Mouse (Mus musculus): ENCODE data around the gene Arhgef7. TPM values are rescaled to one million over a fixed set of nuclear protein-coding genes. Genes with fewer than 3 reads are reported as not detected.

Arhgef7 gene
- polyA plus RNA-seq, 1 experiment from 2014 or later = 24.0 TPM

GRCm38 (mm10) chr8:11815206-11815605 lies 87.7 kb downstream of the Arhgef7 start:
- H3K27me3 ChIP-seq (replicated peaks; ENCODE audit: control insufficient read depth, insufficient read depth, low read length) = no peaks in the 10 kb centered on the region
- H3K9ac ChIP-seq (ENCODE audit: low read depth, low read length) = no peak overlapping the region
- no peak overlapping the region for H3K27ac ChIP-seq (ENCODE audit: low read length)
- H3K9me3 ChIP-seq (ENCODE audit: control insufficient read depth, low read length) = no peaks in the 10 kb centered on the region
- no peak for ATAC-seq
- H3K4me1 ChIP-seq (ENCODE audit: control insufficient read depth, insufficient read depth, low read length) = no peaks in the 10 kb centered on the region; the same call in 1 of the 2 replicates
- H3K36me3 ChIP-seq (ENCODE audit: control insufficient read depth, insufficient read depth, low read length) = peaks cover 20% of the 10 kb centered on the region
- no peak overlapping the region for H3K4me3 ChIP-seq (ENCODE audit: low read length)
- H3K4me2 ChIP-seq (ENCODE audit: low read depth, low read length) = no peak overlapping the region
- WGBS = 81% methylated on average over 7 of the region's 7 CpGs

GRCm38 (mm10) chr8:11820136-11820535 lies 92.6 kb downstream of the Arhgef7 start:
- WGBS = 87% methylated on average over 5 of the region's 5 CpGs
- Histone ChIP-seq H3K4me1 (ENCODE audit: control insufficient read depth, insufficient read depth, low read length) (no peaks in the 10 kb centered on the region), H3K4me2 (ENCODE audit: low read depth, low read length) (no peak overlapping the region), H3K4me3 (ENCODE audit: low read length) (no peak overlapping the region), H3K36me3 (ENCODE audit: control insufficient read depth, insufficient read depth, low read length) (peaks cover 17% of the 10 kb centered on the region), H3K27ac (ENCODE audit: low read length) (no peak overlapping the region), H3K9me3 (ENCODE audit: control insufficient read depth, low read length) (no peaks in the 10 kb centered on the region), H3K9ac (ENCODE audit: low read depth, low read length) (no peak overlapping the region), H3K27me3 (replicated peaks; ENCODE audit: control insufficient read depth, insufficient read depth, low read length) (no peaks in the 10 kb centered on the region)
- no peak for ATAC-seq

- ATAC-seq = no peak
- WGBS = 90% methylated on average over 5 of the region's 5 CpGs
- no peak overlapping the region for H3K27ac ChIP-seq (ENCODE audit: low read length)
- no peaks in the 10 kb centered on the region for H3K4me1 ChIP-seq (ENCODE audit: control insufficient read depth, insufficient read depth, low read length)
- peaks cover 14% of the 10 kb centered on the region; the same call in 1 of the 2 replicates for H3K36me3 ChIP-seq (ENCODE audit: control insufficient read depth, insufficient read depth, low read length)
- no peak overlapping the region for H3K4me2 ChIP-seq (ENCODE audit: low read depth, low read length)
- H3K27me3 ChIP-seq (replicated peaks; ENCODE audit: control insufficient read depth, insufficient read depth, low read length) = no peaks in the 10 kb centered on the region
- H3K9ac ChIP-seq (ENCODE audit: low read depth, low read length) = no peak overlapping the region
- no peaks in the 10 kb centered on the region for H3K9me3 ChIP-seq (ENCODE audit: control insufficient read depth, low read length)
- no peak overlapping the region for H3K4me3 ChIP-seq (ENCODE audit: low read length)
Measured at GRCm38 (mm10) chr8:11820568-11820967, 93.0 kb downstream of the Arhgef7 start.

- no peaks in the 10 kb centered on the region for H3K27me3 ChIP-seq (replicated peaks; ENCODE audit: control insufficient read depth, insufficient read depth, low read length)
- peaks cover 8% of the 10 kb centered on the region; the same call in 1 of the 2 replicates for H3K36me3 ChIP-seq (ENCODE audit: control insufficient read depth, insufficient read depth, low read length)
- no peak overlapping the region for H3K27ac ChIP-seq (ENCODE audit: low read length)
- no peak overlapping the region for H3K4me2 ChIP-seq (ENCODE audit: low read depth, low read length)
- no peaks in the 10 kb centered on the region for H3K4me1 ChIP-seq (ENCODE audit: control insufficient read depth, insufficient read depth, low read length)
- ATAC-seq = no peak
- no peak overlapping the region for H3K9ac ChIP-seq (ENCODE audit: low read depth, low read length)
- H3K4me3 ChIP-seq (ENCODE audit: low read length) = no peak overlapping the region
- 90% methylated on average over 14 of the region's 14 CpGs for WGBS
- no peaks in the 10 kb centered on the region for H3K9me3 ChIP-seq (ENCODE audit: control insufficient read depth, low read length)
Measured at GRCm38 (mm10) chr8:11821451-11822206, 94.1 kb downstream of the Arhgef7 start.

GRCm38 (mm10) chr8:11822550-11823060 lies 95.1 kb downstream of the Arhgef7 start:
- Histone ChIP-seq H3K9ac (ENCODE audit: low read depth, low read length) (no peak overlapping the region), H3K36me3 (ENCODE audit: control insufficient read depth, insufficient read depth, low read length) (peaks cover 8% of the 10 kb centered on the region; the same call in 1 of the 2 replicates), H3K27ac (ENCODE audit: low read length) (no peak overlapping the region), H3K4me2 (ENCODE audit: low read depth, low read length) (no peak overlapping the region), H3K9me3 (ENCODE audit: control insufficient read depth, low read length) (no peaks in the 10 kb centered on the region), H3K4me3 (ENCODE audit: low read length) (no peak overlapping the region), H3K27me3 (replicated peaks; ENCODE audit: control insufficient read depth, insufficient read depth, low read length) (no peaks in the 10 kb centered on the region), H3K4me1 (ENCODE audit: control insufficient read depth, insufficient read depth, low read length) (no peaks in the 10 kb centered on the region)
- ATAC-seq = no peak
- WGBS = 64% methylated on average over 9 of the region's 9 CpGs

GRCm38 (mm10) chr8:11825756-11826155 lies 98.2 kb downstream of the Arhgef7 start:
- Histone ChIP-seq H3K36me3 (ENCODE audit: control insufficient read depth, insufficient read depth, low read length) (no peaks in the 10 kb centered on the region), H3K27me3 (replicated peaks; ENCODE audit: control insufficient read depth, insufficient read depth, low read length) (no peaks in the 10 kb centered on the region), H3K4me1 (ENCODE audit: control insufficient read depth, insufficient read depth, low read length) (no peaks in the 10 kb centered on the region), H3K4me3 (ENCODE audit: low read length) (no peak overlapping the region), H3K27ac (ENCODE audit: low read length) (no peak overlapping the region), H3K9ac (ENCODE audit: low read depth, low read length) (no peak overlapping the region), H3K9me3 (ENCODE audit: control insufficient read depth, low read length) (no peaks in the 10 kb centered on the region), H3K4me2 (ENCODE audit: low read depth, low read length) (no peak overlapping the region)
- ATAC-seq = no peak
- 73% methylated on average over 3 of the region's 3 CpGs for WGBS

- Histone ChIP-seq H3K27me3 (replicated peaks; ENCODE audit: control insufficient read depth, insufficient read depth, low read length) (no peaks in the 10 kb centered on the region), H3K27ac (ENCODE audit: low read length) (no peak overlapping the region), H3K4me1 (ENCODE audit: control insufficient read depth, insufficient read depth, low read length) (no peaks in the 10 kb centered on the region), H3K9me3 (ENCODE audit: control insufficient read depth, low read length) (no peaks in the 10 kb centered on the region), H3K36me3 (ENCODE audit: control insufficient read depth, insufficient read depth, low read length) (no peaks in the 10 kb centered on the region), H3K9ac (ENCODE audit: low read depth, low read length) (no peak overlapping the region), H3K4me3 (ENCODE audit: low read length) (no peak overlapping the region), H3K4me2 (ENCODE audit: low read depth, low read length) (no peak overlapping the region)
- 72% methylated on average over 3 of the region's 3 CpGs for WGBS
- ATAC-seq = no peak
Measured at GRCm38 (mm10) chr8:11827312-11827711, 99.8 kb downstream of the Arhgef7 start.

GRCm38 (mm10) chr8:11830214-11831046 lies 102.9 kb downstream of the Arhgef7 start:
- Histone ChIP-seq H3K27me3 (replicated peaks; ENCODE audit: control insufficient read depth, insufficient read depth, low read length) (no peaks in the 10 kb centered on the region), H3K4me2 (ENCODE audit: low read depth, low read length) (no peak overlapping the region), H3K4me1 (ENCODE audit: control insufficient read depth, insufficient read depth, low read length) (no peaks in the 10 kb centered on the region), H3K9me3 (ENCODE audit: control insufficient read depth, low read length) (no peaks in the 10 kb centered on the region), H3K4me3 (ENCODE audit: low read length) (no peak overlapping the region), H3K9ac (ENCODE audit: low read depth, low read length) (no peak overlapping the region), H3K27ac (ENCODE audit: low read length) (no peak overlapping the region), H3K36me3 (ENCODE audit: control insufficient read depth, insufficient read depth, low read length) (no peaks in the 10 kb centered on the region; the same call in 1 of the 2 replicates)
- 85% methylated on average over 16 of the region's 16 CpGs for WGBS
- ATAC-seq = no peak

GRCm38 (mm10) chr8:11831174-11831573 lies 103.7 kb downstream of the Arhgef7 start:
- ATAC-seq = no peak
- Histone ChIP-seq H3K9ac (ENCODE audit: low read depth, low read length) (no peak overlapping the region), H3K36me3 (ENCODE audit: control insufficient read depth, insufficient read depth, low read length) (no peaks in the 10 kb centered on the region; the same call in 1 of the 2 replicates), H3K4me1 (ENCODE audit: control insufficient read depth, insufficient read depth, low read length) (no peaks in the 10 kb centered on the region), H3K27ac (ENCODE audit: low read length) (no peak overlapping the region), H3K4me3 (ENCODE audit: low read length) (no peak overlapping the region), H3K27me3 (replicated peaks; ENCODE audit: control insufficient read depth, insufficient read depth, low read length) (no peaks in the 10 kb centered on the region), H3K4me2 (ENCODE audit: low read depth, low read length) (no peak overlapping the region), H3K9me3 (ENCODE audit: control insufficient read depth, low read length) (no peaks in the 10 kb centered on the region)
- WGBS = 91% methylated on average over 10 of the region's 10 CpGs
